In the genomic region with DNA sequence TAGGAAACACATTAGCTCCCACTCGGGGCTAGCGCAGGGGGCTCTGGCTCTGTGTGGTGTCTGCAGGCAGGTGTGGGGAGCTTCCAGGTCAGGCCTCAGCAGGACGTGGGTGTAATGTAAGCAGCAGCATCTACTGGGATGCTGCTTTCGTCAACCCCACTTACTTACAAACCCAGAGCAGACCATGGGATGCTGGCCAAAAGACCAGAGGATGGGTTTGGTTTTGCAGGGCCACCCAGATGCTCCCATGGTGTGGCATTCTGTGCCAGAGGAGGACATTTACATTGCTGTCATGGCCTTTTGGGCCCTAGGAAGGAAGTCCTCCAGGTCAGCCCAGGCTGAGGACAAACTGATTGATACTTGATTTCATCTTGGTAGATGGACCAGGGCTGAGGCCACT, we compare ENCODE assay signal across 27 mouse cellular contexts.
"Had no signal": no experiment of that assay in that cellular context is flagged by ENCODE, and none has a peak within 500 bp of the region (broad histone marks: within the 10 kb centered on the region; RNA-seq: fewer than 3 reads in every experiment).

No protein-coding gene starts in this region.

- H3K4me3 ChIP-seq: gastrocnemius, adult 2 months; heart, embryonic 10.5 days; heart, embryonic 12.5 days; hindbrain, embryonic 10.5 days; hindbrain, embryonic 12.5 days; intestine, embryonic 15.5 days; limb, embryonic 10.5 days; limb, embryonic 12.5 days; liver, embryonic 13.5 days; liver, embryonic 15.5 days had no signal

- H3K9ac ChIP-seq: heart, embryonic 12.5 days; hindbrain, embryonic 12.5 days; hindbrain, embryonic 14.5 days; intestine, embryonic 15.5 days; limb, embryonic 12.5 days; liver, embryonic 13.5 days; liver, embryonic 15.5 days; liver, postnatal 0 days had no signal

- H3K27ac ChIP-seq: gastrocnemius, adult 2 months; heart, embryonic 10.5 days; hindbrain, embryonic 10.5 days; hindbrain, embryonic 12.5 days; hindbrain, embryonic 14.5 days; intestine, embryonic 15.5 days; limb, embryonic 10.5 days; limb, embryonic 12.5 days; liver, embryonic 13.5 days; liver, embryonic 15.5 days had no signal

- H3K9me3 ChIP-seq: heart, embryonic 10.5 days; heart, embryonic 12.5 days; hindbrain, embryonic 10.5 days; hindbrain, embryonic 12.5 days; intestine, embryonic 15.5 days; limb, embryonic 10.5 days; limb, embryonic 12.5 days; liver, embryonic 13.5 days; liver, embryonic 15.5 days had no signal

- H3K4me2 ChIP-seq: heart, embryonic 12.5 days; hindbrain, embryonic 12.5 days; hindbrain, embryonic 14.5 days; intestine, embryonic 15.5 days; limb, embryonic 12.5 days; liver, embryonic 11.5 days; liver, embryonic 13.5 days; liver, embryonic 15.5 days had no signal

- ATAC-seq: hindbrain, embryonic 16.5 days; inflammation-experienced regulatory T-cells, adult 6 months; intestine, embryonic 15.5 days; intestine, postnatal 0 days; liver, postnatal 0 days had no signal

- DNase-seq: gastrocnemius, adult 2 months; gastrocnemius, postnatal 10 days; gastrocnemius, postnatal 25 days; heart, adult 18-20 months; heart, postnatal 10 days; heart, postnatal 4 days; kidney, adult 18-20 months; kidney, adult 8-10 months; kidney, postnatal 10 days; kidney, postnatal 25 days; kidney, postnatal 4 days; liver; liver, embryonic 13.5 days; liver, postnatal 0 days had no signal

- H3K27me3 ChIP-seq: heart, embryonic 12.5 days; hindbrain, embryonic 12.5 days; intestine, embryonic 15.5 days; limb, embryonic 12.5 days; liver, embryonic 13.5 days; liver, embryonic 15.5 days had no signal

- H3K4me1 ChIP-seq: heart, embryonic 10.5 days; heart, embryonic 12.5 days; hindbrain, embryonic 10.5 days; hindbrain, embryonic 12.5 days; intestine, embryonic 15.5 days; limb, embryonic 10.5 days; limb, embryonic 12.5 days; liver, embryonic 13.5 days; liver, embryonic 15.5 days had no signal

- H3K36me3 ChIP-seq: hindbrain, embryonic 10.5 days; hindbrain, embryonic 12.5 days; intestine, embryonic 15.5 days; liver, embryonic 13.5 days; liver, embryonic 15.5 days had no signal
